Mouse (Mus musculus) retina, postnatal 7 days (tissue): ENCODE measurements at regions not wholly inside any gene's neighbourhood (a gene's known extent, or its start where the extent isn't known, plus 50 kb on each side); places are given as distances from the start of the nearest gene placed in this dataset.

Source experiments
- DNase-seq: peaks from one replicate; pipeline ENCODE4 v3.0.0-alpha.2; 2012; ENCODE audit warnings: low read depth, low spot score

- DNase-seq: no peak
Measured at GRCm38 (mm10) chr15:93972979-93973378, 377.3 kb upstream of the Prickle1 start.

GRCm38 (mm10) chr15:93961950-93962349, 366.3 kb upstream of the Prickle1 start:
- DNase-seq: no peak

GRCm38 (mm10) chr15:93959931-93960330, 364.2 kb upstream of the Prickle1 start:
- no peak for DNase-seq

- DNase-seq: no peak
Measured at GRCm38 (mm10) chr15:93958086-93958485, 362.4 kb upstream of the Prickle1 start.

- no peak for DNase-seq
Measured at GRCm38 (mm10) chr15:93956801-93957200, 361.1 kb upstream of the Prickle1 start.

GRCm38 (mm10) chr15:93953548-93953947, 357.9 kb upstream of the Prickle1 start:
- DNase-seq: no peak

GRCm38 (mm10) chr15:93950441-93950840, 354.8 kb upstream of the Prickle1 start:
- DNase-seq: no peak

GRCm38 (mm10) chr15:93948902-93949301, 353.2 kb upstream of the Prickle1 start:
- DNase-seq: no peak

- no peak for DNase-seq
Measured at GRCm38 (mm10) chr15:93943545-93943944, 347.9 kb upstream of the Prickle1 start.

- no peak for DNase-seq
Measured at GRCm38 (mm10) chr15:93932971-93933496, 337.3 kb upstream of the Prickle1 start.

GRCm38 (mm10) chr15:93926842-93927241, 331.2 kb upstream of the Prickle1 start:
- DNase-seq: no peak

- DNase-seq: no peak
Measured at GRCm38 (mm10) chr15:93926262-93926661, 330.6 kb upstream of the Prickle1 start.

- no peak for DNase-seq
Measured at GRCm38 (mm10) chr15:93921457-93922234, 326.0 kb upstream of the Prickle1 start.

GRCm38 (mm10) chr15:93920996-93921395, 325.3 kb upstream of the Prickle1 start:
- DNase-seq: no peak

- no peak for DNase-seq
Measured at GRCm38 (mm10) chr15:93919577-93919976, 323.9 kb upstream of the Prickle1 start.

GRCm38 (mm10) chr15:93916856-93917255, 321.2 kb upstream of the Prickle1 start:
- no peak for DNase-seq

- no peak for DNase-seq
Measured at GRCm38 (mm10) chr15:93913462-93913861, 317.8 kb upstream of the Prickle1 start.

- DNase-seq: no peak
Measured at GRCm38 (mm10) chr15:93913041-93913440, 317.4 kb upstream of the Prickle1 start.

GRCm38 (mm10) chr15:93910981-93911431, 315.3 kb upstream of the Prickle1 start:
- DNase-seq: no peak

- DNase-seq: no peak
Measured at GRCm38 (mm10) chr15:93910158-93910557, 314.5 kb upstream of the Prickle1 start.

GRCm38 (mm10) chr15:93903671-93904603, 308.2 kb upstream of the Prickle1 start:
- DNase-seq: no peak

GRCm38 (mm10) chr15:93882826-93883225, 287.1 kb upstream of the Prickle1 start:
- DNase-seq: no peak
